Mouse (Mus musculus) right cerebral cortex, postnatal 36 days (tissue): ENCODE measurements at regions not wholly inside any gene's neighbourhood (a gene's known extent, or its start where the extent isn't known, plus 50 kb on each side); places are given as distances from the start of the nearest gene placed in this dataset.

Source experiments
- DNase-seq, 2 experiments: peaks; one replicate each; pipeline ENCODE4 v3.0.0; 2022; ENCODE audit warnings: low spot score in 2 of 2, mixed read lengths in 1 of 2

DNA sequence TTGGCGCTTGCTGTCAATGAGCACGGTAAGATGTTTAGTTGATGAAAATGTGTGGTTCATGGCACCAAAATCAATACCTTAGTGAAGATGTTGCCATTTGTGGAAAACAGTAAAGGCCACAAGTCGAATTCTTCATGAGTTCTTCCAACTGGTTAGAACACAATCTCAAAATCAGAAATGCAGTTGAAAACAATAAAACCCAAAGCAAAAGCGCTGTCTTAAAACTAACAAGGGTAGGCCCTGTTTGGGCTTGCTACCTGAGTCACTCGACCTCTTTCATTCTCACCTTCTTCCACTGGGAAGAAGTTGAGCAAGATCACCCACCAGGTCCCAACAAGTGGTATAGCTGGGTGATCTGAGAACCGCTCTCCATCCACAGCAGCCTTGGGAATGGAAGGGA lies 179.1 kb downstream of the Parm1 start:
- no peak for DNase-seq

DNA sequence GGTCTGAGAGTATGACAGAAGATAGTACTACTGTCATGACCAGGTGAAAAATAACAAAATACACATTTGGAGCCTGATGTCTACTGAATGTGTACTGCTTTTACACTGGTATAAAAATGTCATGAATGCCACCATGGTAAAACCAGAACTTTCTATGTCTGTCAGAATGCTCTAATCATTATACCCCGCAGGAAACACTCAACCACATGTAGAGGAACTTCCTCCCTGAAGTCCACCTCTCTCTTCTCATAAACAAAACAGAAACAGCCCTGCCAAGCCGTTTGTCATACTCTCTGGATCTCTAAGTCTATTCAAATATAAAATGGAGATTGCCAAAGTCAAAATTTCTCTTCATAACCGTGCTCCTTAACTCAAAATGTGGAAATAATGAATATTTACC lies 178.2 kb downstream of the Parm1 start:
- DNase-seq = no peak

DNA sequence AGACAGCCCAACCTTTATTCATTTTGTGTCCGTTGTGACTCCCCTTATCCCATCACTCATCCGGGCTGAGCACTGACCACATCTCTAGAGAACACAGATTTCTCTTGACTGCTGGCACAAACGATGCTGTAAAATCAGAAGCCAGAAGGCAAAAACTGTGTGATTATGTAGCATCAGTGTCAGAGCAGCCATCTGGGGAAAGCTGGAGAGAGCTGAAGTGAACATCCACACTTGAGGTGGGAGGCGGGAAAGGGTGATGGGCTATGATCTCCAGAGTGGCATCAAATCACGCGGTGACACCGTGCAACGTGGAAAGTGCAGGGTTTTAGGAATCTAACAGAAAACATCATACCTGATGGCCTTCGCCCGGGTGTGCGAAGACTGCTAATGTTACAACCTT lies 175.9 kb downstream of the Parm1 start:
- DNase-seq = no peak

DNA sequence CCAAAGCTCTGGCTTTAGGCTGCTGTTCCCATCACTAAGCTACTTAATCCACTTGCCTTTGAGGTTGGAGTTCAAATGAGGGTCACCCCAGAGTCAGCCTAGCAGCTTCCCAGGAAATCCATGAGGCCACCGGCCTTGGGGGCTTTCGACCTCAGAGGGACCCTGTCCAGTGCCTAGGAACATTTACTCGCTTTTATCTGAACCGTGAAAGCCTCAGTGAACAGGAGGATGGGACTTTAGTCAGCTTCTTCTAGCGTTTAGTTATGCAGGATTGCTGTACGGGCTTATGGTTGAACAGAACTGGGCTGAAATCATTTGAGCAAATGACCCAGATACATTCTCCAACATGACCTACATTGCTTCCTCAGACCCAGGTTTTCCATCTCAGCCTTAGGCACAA lies 174.9 kb downstream of the Parm1 start:
- no peak for DNase-seq

DNA sequence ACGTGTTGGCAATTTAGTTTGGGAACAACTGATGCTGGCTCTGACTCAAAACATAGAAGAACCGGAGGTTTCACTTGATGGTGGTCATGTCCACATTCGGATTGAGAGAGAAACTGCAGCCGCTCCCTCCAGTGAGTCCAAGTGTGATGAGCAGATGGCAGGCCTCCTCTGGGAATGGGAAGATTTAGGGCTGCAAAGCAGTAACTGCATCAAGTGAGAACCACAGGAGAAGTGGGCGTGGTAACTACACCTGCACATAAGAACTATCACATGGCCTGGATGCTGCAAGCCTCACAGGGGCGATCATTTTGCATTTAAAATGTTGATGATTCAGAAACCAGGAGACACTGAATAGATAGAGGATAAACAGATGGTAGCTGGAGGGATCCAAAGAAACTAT lies 161.3 kb downstream of the Parm1 start:
- DNase-seq = no peak
